Mouse (Mus musculus) kidney, postnatal 0 days (tissue): ENCODE measurements around the gene Far2. TPM values are rescaled to one million over a fixed set of nuclear protein-coding genes. Genes with fewer than 3 reads are reported as not detected.
"Not testable (repeated sequence)": the region's sequence is repeated elsewhere in the genome, so short reads cannot be mapped to it uniquely, and the experiment has no call there.

Experiments used
- ATAC-seq: fragments of 200-750 bp; cut with Nextera tagmentation; replicated peaks from 2 replicates; pipeline ENCODE4 v1.8.0; 2017; ENCODE audit warnings: low read depth, moderate number of reproducible peaks, moderate TSS enrichment, moderate library complexity; ENCODE audit not compliant: low FRiP score
- DNase-seq: peaks from one replicate; pipeline ENCODE4 v3.0.0-alpha.2; 2016; ENCODE audit warnings: low spot score
- H3K27ac ChIP-seq: fragments of 300-500 bp; sonication (generic); 2 replicates; pipeline ENCODE4 v1.5.1; 2014; ENCODE audit warnings: mild to moderate bottlenecking
- H3K27me3 ChIP-seq: fragments of 300-500 bp; sonication (generic); 2 replicates; pipeline ENCODE4 v1.6.1; 2014; ENCODE audit warnings: low read length, mixed read lengths; ENCODE audit not compliant: insufficient read depth
- H3K36me3 ChIP-seq: fragments of 300-500 bp; sonication (generic); 2 replicates; pipeline ENCODE4 v1.6.1; 2014; ENCODE audit warnings: low read length, mixed read lengths; ENCODE audit not compliant: insufficient read depth
- H3K4me1 ChIP-seq: fragments of 300-500 bp; sonication (generic); replicated peaks from 2 replicates; pipeline ENCODE4 v1.6.1; 2014; ENCODE audit warnings: antibody characterized with exemption, low read length, mixed read lengths; ENCODE audit not compliant: insufficient read depth
- H3K4me2 ChIP-seq: fragments of 300-500 bp; sonication (generic); 2 replicates; pipeline ENCODE4 v1.6.1; 2014; ENCODE audit warnings: mild to moderate bottlenecking, low read length, moderate library complexity, mixed read lengths
- H3K4me3 ChIP-seq: fragments of 300-500 bp; sonication (generic); replicated peaks from 2 replicates; pipeline ENCODE4 v1.5.1; 2014; ENCODE audit warnings: low read depth, low read length
- H3K9ac ChIP-seq: fragments of 300-500 bp; sonication (generic); 2 replicates; pipeline ENCODE4 v1.6.1; 2014; ENCODE audit warnings: low read depth, low read length
- H3K9me3 ChIP-seq: fragments of 300-500 bp; sonication (generic); replicated peaks from 2 replicates; pipeline ENCODE4 v1.6.1; 2016; ENCODE audit warnings: low read length, inconsistent platforms, mixed read lengths
- CTCF ChIP-seq: IDR thresholded peaks from 2 replicates; pipeline ENCODE4 v1.5.1; 2016; ENCODE audit warnings: antibody characterized with exemption, low read depth, mild to moderate bottlenecking, moderate library complexity
- WGBS: fragments of 180-500 bp; shearing (Covaris S2); extraction: QIAGEN DNeasy Blood & Tissue Kit; methylation state at CpG from one replicate; pipeline ENCODE4 v1.1.7; 2014; 5-methylcytosine and 5-hydroxymethylcytosine counted together
- polyA plus RNA-seq: library from polyadenylated mRNA; unstranded; fragments of >200 nt; fragmentation: Nextera tagmentation; extraction: Ambion mirVana; gene quantifications from 2 replicates; pipeline ENCODE4 v1.2.1, GENCODE M21; 2015

The Far2 gene
- polyA plus RNA-seq, 1 experiment from 2014 or later = 3.2 TPM

DNA sequence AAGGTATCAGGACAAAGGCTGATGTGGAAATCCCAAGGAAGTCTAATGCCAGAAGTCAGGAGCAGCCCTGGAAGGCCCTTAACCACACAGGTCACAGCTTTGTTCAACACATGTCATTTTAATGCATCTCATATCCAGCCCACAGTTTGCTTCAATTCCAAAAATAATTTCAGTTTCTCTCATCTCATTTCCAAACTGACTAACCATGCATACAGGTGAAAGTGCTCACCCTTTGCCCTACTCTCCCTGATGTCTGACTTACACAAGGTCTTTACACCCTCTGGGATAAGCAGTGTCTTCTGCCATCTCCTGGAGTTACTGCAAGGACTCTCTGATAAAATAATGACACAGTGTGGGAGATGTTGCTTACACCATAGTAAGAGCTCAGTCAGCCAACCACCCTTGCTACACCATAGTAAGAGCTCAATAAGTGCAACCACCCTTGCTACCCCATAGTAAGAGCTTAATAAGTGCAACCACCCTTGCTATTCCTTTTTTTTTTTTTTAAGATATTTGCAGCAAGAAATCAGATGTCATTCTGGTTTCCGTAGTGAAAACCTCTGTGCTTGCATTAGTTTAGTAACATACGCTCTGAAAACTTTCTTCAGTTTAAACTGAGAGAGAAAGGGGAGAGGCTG is 64.1 kb downstream of the Far2 start:
- ATAC-seq = no peak
- no peak for TF ChIP-seq CTCF
- no peak for DNase-seq
- Histone ChIP-seq H3K36me3 (no peaks in the 10 kb centered on the region), H3K27me3 (no peaks in the 10 kb centered on the region), H3K4me2 (no peak overlapping the region), H3K4me1 (no peaks in the 10 kb centered on the region), H3K9me3 (no peaks in the 10 kb centered on the region), H3K9ac (no peak overlapping the region), H3K4me3 (no peak overlapping the region), H3K27ac (no peak overlapping the region)
- WGBS = 90% methylated on average over 2 of the region's 2 CpGs

DNA sequence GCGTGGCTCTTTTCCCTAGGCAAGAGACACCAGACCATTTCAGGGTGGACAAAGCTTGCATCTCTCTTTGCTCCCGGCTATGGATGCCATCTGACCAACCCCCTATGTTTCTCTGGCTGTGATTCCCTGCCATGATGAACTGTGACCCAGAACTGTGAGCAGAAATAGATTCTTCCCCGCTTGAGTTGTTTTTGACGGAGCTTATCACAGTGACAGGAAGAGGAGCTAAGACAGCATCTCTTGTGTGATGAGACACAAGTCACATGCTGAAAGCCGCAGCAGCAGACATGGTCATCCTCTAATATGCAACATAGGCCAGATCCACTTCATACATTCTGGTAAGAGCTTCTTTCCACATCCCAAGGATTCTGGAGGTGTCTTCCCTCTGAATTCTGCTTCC is 69.3 kb downstream of the Far2 start:
- no peak for DNase-seq
- Histone ChIP-seq H3K36me3 (no peaks in the 10 kb centered on the region), H3K4me3 (no peak overlapping the region), H3K9me3 (no peaks in the 10 kb centered on the region), H3K4me1 (no peaks in the 10 kb centered on the region), H3K27me3 (no peaks in the 10 kb centered on the region), H3K4me2 (no peak overlapping the region), H3K9ac (no peak overlapping the region), H3K27ac (no peak overlapping the region)
- TF ChIP-seq CTCF = no peak
- WGBS = 80% methylated on average over 5 of the region's 5 CpGs
- ATAC-seq = no peak

DNA sequence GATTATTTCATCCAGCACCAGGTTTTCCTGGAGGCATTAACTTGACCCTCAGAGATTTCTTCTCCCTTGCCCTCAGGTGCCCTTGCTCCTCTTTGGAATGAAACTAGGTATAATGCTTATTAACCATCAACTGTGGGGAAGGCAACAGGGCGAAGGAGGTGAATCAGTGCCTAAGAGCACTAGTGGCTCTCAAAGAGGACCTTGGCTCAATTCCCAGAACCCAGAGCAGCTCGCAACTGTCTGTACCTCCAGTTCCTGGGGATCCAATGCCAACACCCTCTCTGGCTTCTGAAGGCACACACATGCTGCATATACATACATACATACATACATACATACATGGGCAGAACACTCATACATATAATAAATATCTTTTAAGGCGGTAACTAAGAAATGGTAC is 69.8 kb downstream of the Far2 start:
- H3K9me3 ChIP-seq = no peaks in the 10 kb centered on the region
- 89% methylated on average over 3 of the region's 3 CpGs for WGBS
- no peaks in the 10 kb centered on the region for H3K27me3 ChIP-seq
- H3K4me1 ChIP-seq = no peaks in the 10 kb centered on the region
- H3K4me2 ChIP-seq = no peak overlapping the region
- DNase-seq (no peak), ATAC-seq (no peak)
- H3K9ac ChIP-seq = no peak overlapping the region
- TF ChIP-seq CTCF = no peak
- H3K36me3 ChIP-seq = no peaks in the 10 kb centered on the region
- no peak overlapping the region for H3K27ac ChIP-seq
- no peak overlapping the region for H3K4me3 ChIP-seq

- TF ChIP-seq CTCF = no peak
- DNase-seq (no peak), ATAC-seq (no peak)
Measured at GRCm38 (mm10) chr6:148117696-148118095, 70.6 kb downstream of the Far2 start.

DNA sequence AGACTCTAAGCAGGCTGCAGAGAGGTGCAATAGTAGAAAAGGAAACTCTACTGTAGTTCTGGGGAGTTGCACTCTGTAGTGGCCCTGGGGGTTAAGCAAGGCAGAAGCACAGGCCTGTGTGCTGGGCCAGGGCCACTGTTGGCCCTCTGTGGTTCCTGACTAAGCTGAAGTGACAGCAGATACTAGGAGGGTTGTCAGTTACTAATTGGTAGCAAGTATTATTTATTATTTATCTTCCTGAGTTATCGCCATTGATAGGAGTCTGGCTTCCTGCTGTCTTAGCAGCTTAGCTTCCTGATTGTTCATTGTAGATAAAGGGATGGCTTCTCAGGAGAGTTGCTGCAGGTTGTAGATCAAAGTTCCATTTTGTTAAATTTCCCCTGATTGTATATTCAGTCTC is 73.6 kb downstream of the Far2 start:
- 68% methylated on average over 1 of the region's 1 CpGs for WGBS
- no peaks in the 10 kb centered on the region for H3K36me3 ChIP-seq
- H3K27me3 ChIP-seq = no peaks in the 10 kb centered on the region
- no peak overlapping the region for H3K27ac ChIP-seq
- no peaks in the 10 kb centered on the region for H3K4me1 ChIP-seq
- DNase-seq (no peak), ATAC-seq (no peak)
- no peaks in the 10 kb centered on the region for H3K9me3 ChIP-seq
- H3K4me2 ChIP-seq = no peak overlapping the region
- H3K4me3 ChIP-seq = no peak overlapping the region
- H3K9ac ChIP-seq = no peak overlapping the region
- TF ChIP-seq CTCF = no peak

More at GRCm38 (mm10) chr6:148117696-148118095, 70.6 kb downstream of the Far2 start:
- Histone ChIP-seq H3K4me2 (no peak overlapping the region), H3K36me3 (no peaks in the 10 kb centered on the region), H3K27me3 (no peaks in the 10 kb centered on the region), H3K9ac (no peak overlapping the region), H3K27ac (no peak overlapping the region), H3K4me3 (no peak overlapping the region), H3K4me1 (no peaks in the 10 kb centered on the region), H3K9me3 (no peaks in the 10 kb centered on the region)
- WGBS = 89% methylated on average over 1 of the region's 1 CpGs

GRCm38 (mm10) chr6:148126851-148127250 is 79.8 kb downstream of the Far2 start:
- WGBS = 71% methylated on average over 10 of the region's 10 CpGs
- H3K4me1 ChIP-seq, ATAC-seq: not testable (repeated sequence)

GRCm38 (mm10) chr6:148132314-148132713 is 85.3 kb downstream of the Far2 start:
- ATAC-seq (no peak), DNase-seq (no peak)
- 79% methylated on average over 10 of the region's 10 CpGs for WGBS
- no peak overlapping the region for H3K27ac ChIP-seq
- no peak overlapping the region for H3K4me2 ChIP-seq
- H3K9me3 ChIP-seq = no peaks in the 10 kb centered on the region
- no peak overlapping the region for H3K4me3 ChIP-seq
- no peak overlapping the region for H3K9ac ChIP-seq
- H3K27me3 ChIP-seq = no peaks in the 10 kb centered on the region
- no peak for TF ChIP-seq CTCF
- no peaks in the 10 kb centered on the region for H3K4me1 ChIP-seq
- no peaks in the 10 kb centered on the region for H3K36me3 ChIP-seq

More at GRCm38 (mm10) chr6:148126851-148127250, 79.8 kb downstream of the Far2 start:
- not testable (repeated sequence) for H3K4me2 ChIP-seq, H3K27ac ChIP-seq, H3K4me3 ChIP-seq, H3K9ac ChIP-seq, DNase-seq, H3K27me3 ChIP-seq, H3K9me3 ChIP-seq, H3K36me3 ChIP-seq
